In genomic region chr5:52629214-52629613, GRCm38 (mm10) we compare ENCODE assay signal across 23 mouse cellular contexts.
"Had no signal": no experiment of that assay in that cellular context is flagged by ENCODE, and none has a peak within 500 bp of the region (broad histone marks: within the 10 kb centered on the region; RNA-seq: fewer than 3 reads in every experiment).

No protein-coding gene starts in this region.

- H3K27me3 ChIP-seq: embryonic facial prominence, embryonic 12.5 days; embryonic facial prominence, embryonic 13.5 days; embryonic facial prominence, embryonic 15.5 days; forebrain, embryonic 13.5 days; forebrain, embryonic 15.5 days had no signal

- H3K4me3 ChIP-seq: embryonic facial prominence, embryonic 10.5 days; embryonic facial prominence, embryonic 12.5 days; embryonic facial prominence, embryonic 13.5 days; embryonic facial prominence, embryonic 15.5 days; erythroblast, embryonic 14.5 days; forebrain, embryonic 10.5 days; forebrain, embryonic 12.5 days; forebrain, embryonic 13.5 days; forebrain, embryonic 15.5 days; gastrocnemius, adult 2 months had no signal

- H3K36me3 ChIP-seq: embryonic facial prominence, embryonic 10.5 days; embryonic facial prominence, embryonic 12.5 days; embryonic facial prominence, embryonic 13.5 days; embryonic facial prominence, embryonic 15.5 days; forebrain, embryonic 10.5 days; forebrain, embryonic 12.5 days; forebrain, embryonic 15.5 days had no signal

- H3K4me2 ChIP-seq: embryonic facial prominence, embryonic 12.5 days; embryonic facial prominence, embryonic 13.5 days; embryonic facial prominence, embryonic 15.5 days; forebrain, embryonic 12.5 days; forebrain, embryonic 13.5 days; forebrain, embryonic 15.5 days had no signal

- ATAC-seq: forebrain, embryonic 13.5 days; forebrain, embryonic 14.5 days; forebrain, embryonic 15.5 days; forebrain, embryonic 16.5 days; forebrain, postnatal 0 days had no signal

- H3K27ac ChIP-seq: embryonic facial prominence, embryonic 10.5 days; embryonic facial prominence, embryonic 12.5 days; embryonic facial prominence, embryonic 13.5 days; embryonic facial prominence, embryonic 15.5 days; forebrain, embryonic 10.5 days; forebrain, embryonic 12.5 days; forebrain, embryonic 13.5 days; forebrain, embryonic 15.5 days; gastrocnemius, adult 2 months had no signal

- H3K9ac ChIP-seq: embryonic facial prominence, embryonic 12.5 days; embryonic facial prominence, embryonic 13.5 days; embryonic facial prominence, embryonic 15.5 days; forebrain, embryonic 12.5 days; forebrain, embryonic 13.5 days; forebrain, embryonic 15.5 days; forebrain, postnatal 0 days had no signal

- DNase-seq: cerebellum, adult 18-20 months; cerebellum, adult 2 months; cerebellum, adult 8-10 months; cerebellum, adult 9-10 months; cerebellum, adult 9-11 months; cerebellum, postnatal 36 days; embryo, embryonic 11 days; forebrain, postnatal 0 days; gastrocnemius, adult 2 months; gastrocnemius, postnatal 10 days; gastrocnemius, postnatal 14 days; gastrocnemius, postnatal 25 days had no signal

- H3K9me3 ChIP-seq: embryonic facial prominence, embryonic 10.5 days; embryonic facial prominence, embryonic 12.5 days; embryonic facial prominence, embryonic 13.5 days; embryonic facial prominence, embryonic 15.5 days; forebrain, embryonic 10.5 days; forebrain, embryonic 12.5 days; forebrain, embryonic 13.5 days; forebrain, embryonic 15.5 days had no signal
